Mouse (Mus musculus) limb, embryonic 11.5 days (tissue): ENCODE results near the gene Slc9a4. TPM values are rescaled to one million over a fixed set of nuclear protein-coding genes. Genes with fewer than 3 reads are reported as not detected.

Source experiments
- ATAC-seq: fragments of 200-750 bp; cut with Nextera tagmentation; 2 replicates; pipeline ENCODE4 v1.8.0; 2017; ENCODE audit warnings: low read depth; ENCODE audit not compliant: insufficient number of reproducible peaks, low FRiP score, low TSS enrichment
- DNase-seq: peaks from one replicate; pipeline ENCODE4 v3.0.0-alpha.2; 2015; ENCODE audit warnings: low spot score
- H3K27ac ChIP-seq: fragments of 300-500 bp; sonication (generic); replicated peaks from 2 replicates; pipeline ENCODE4 v1.5.1; 2014; ENCODE audit warnings: low read depth, mild to moderate bottlenecking, low read length
- H3K27me3 ChIP-seq: fragments of 300-500 bp; sonication (generic); 2 replicates; pipeline ENCODE4 v1.6.1; 2014; ENCODE audit warnings: mild to moderate bottlenecking, low read length, mixed read lengths; ENCODE audit not compliant: control insufficient read depth, insufficient read depth
- H3K36me3 ChIP-seq: fragments of 300-500 bp; sonication (generic); 2 replicates; pipeline ENCODE4 v1.6.1; 2014; ENCODE audit warnings: mild to moderate bottlenecking, low read length, moderate library complexity, mixed read lengths; ENCODE audit not compliant: control insufficient read depth, insufficient read depth
- H3K4me1 ChIP-seq: fragments of 300-500 bp; sonication (generic); 2 replicates; pipeline ENCODE4 v1.6.1; 2014; ENCODE audit warnings: low read length, mixed read lengths; ENCODE audit not compliant: control insufficient read depth, insufficient read depth
- H3K4me2 ChIP-seq: fragments of 300-500 bp; sonication (generic); 2 replicates; pipeline ENCODE4 v1.6.1; 2014; ENCODE audit warnings: low read depth, mild to moderate bottlenecking, moderate library complexity; ENCODE audit not compliant: severe bottlenecking
- H3K4me3 ChIP-seq: fragments of 300-500 bp; sonication (generic); 2 replicates; pipeline ENCODE4 v1.5.1; 2014; ENCODE audit warnings: low read depth, low read length
- H3K9ac ChIP-seq: fragments of 300-500 bp; sonication (generic); 2 replicates; pipeline ENCODE4 v1.6.1; 2014; ENCODE audit warnings: mild to moderate bottlenecking, low read length
- H3K9me3 ChIP-seq: fragments of 300-500 bp; sonication (generic); 2 replicates; pipeline ENCODE4 v1.6.1; 2016; ENCODE audit warnings: low read length; ENCODE audit not compliant: control insufficient read depth
- WGBS: fragments of 180-500 bp; shearing (Covaris S2); extraction: QIAGEN DNeasy Blood & Tissue Kit; methylation state at CpG from one replicate; pipeline ENCODE4 v1.1.7; 2014; 5-methylcytosine and 5-hydroxymethylcytosine counted together
- polyA plus RNA-seq: library from polyadenylated mRNA; unstranded; fragments of >200 nt; fragmentation: Nextera tagmentation; extraction: Ambion mirVana; gene quantifications from 2 replicates; pipeline ENCODE4 v1.2.1, GENCODE M21; 2014

The Slc9a4 gene
- polyA plus RNA-seq: not detected in 2 replicates

DNA sequence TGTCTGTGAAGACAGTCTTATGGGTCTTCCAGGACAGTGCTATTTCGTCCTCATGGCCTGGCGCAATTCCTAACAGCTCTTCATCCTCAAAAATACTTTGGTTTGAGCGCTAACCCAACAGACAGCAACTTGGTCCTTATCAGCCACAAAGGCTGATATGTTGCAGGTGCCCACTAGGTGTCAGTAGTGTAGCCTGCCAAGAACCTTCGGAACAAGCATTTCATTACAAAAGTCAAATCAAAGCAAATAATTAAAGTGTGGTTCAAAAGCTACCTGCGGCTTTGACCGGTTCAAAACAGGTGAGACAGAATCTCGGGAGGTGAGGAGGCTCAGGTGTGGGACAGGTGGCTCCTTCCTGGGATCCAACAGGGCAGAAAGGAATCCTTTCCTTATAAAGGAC is at the start of gene Slc9a4:
Gene Slc9a4, plus strand, starts transcription at position 298 of the 400 bp plus-strand sequence.
- ATAC-seq (no peak), DNase-seq (peak; percentile 55)
- Histone ChIP-seq H3K4me2 (no peak within 1 kb of the TSS), H3K9ac (no peak within 1 kb of the TSS), H3K27me3 (no peaks in the 10 kb centered on the region), H3K4me3 (no peak within 1 kb of the TSS), H3K4me1 (no peaks in the 10 kb centered on the region), H3K27ac (no peak within 1 kb of the TSS), H3K36me3 (no peaks in the 10 kb centered on the region), H3K9me3 (no peaks in the 10 kb centered on the region)
- WGBS: 18% methylated on average over 7 of the region's 7 CpGs

DNA sequence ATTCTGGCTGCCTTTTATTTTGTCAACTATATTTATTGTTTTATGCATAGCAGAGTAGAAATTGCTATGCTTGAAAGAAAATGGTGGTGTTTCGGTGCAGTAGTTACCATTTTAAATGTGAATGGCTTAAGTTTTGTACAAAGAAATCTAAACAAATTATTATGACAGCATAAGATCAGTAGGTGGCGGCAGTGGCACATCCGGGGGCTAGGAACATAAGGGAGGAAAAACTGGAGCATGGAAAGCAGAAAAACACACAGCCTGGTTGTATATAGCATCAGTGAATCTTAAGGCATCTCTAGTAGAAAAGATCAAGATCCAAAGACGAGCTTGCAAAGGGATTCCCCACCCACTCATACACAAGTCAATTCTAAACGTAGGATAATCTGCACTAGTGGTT is 42.3 kb upstream of the Slc9a4 start:
- no peaks in the 10 kb centered on the region for H3K27me3 ChIP-seq
- no peaks in the 10 kb centered on the region for H3K9me3 ChIP-seq
- H3K27ac ChIP-seq: no peak overlapping the region
- no peak overlapping the region for H3K4me3 ChIP-seq
- WGBS: 84% methylated on average over 5 of the region's 5 CpGs
- no peak for DNase-seq
- no peak overlapping the region for H3K4me2 ChIP-seq
- H3K4me1 ChIP-seq: no peaks in the 10 kb centered on the region
- no peaks in the 10 kb centered on the region for H3K36me3 ChIP-seq
- no peak overlapping the region for H3K9ac ChIP-seq
- no peak for ATAC-seq

DNA sequence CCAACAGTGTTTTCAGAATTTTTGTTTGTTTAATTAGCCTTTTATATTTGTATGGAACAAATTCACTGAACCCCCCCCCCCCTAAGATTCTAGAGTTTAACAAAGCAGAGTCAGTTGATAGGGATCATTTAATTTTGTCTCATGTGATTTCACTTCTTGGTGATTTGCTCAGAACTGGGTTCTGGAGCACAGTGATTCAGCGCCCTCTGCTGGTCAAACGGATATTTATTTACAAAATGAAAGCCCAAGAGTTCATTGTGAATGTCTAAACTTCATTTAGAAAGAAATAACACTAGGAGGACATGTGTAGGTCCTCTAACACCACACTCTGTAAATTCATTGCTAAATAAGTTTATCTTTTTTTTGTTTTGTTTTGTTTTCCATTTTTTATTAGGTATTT is 35.2 kb upstream of the Slc9a4 start:
- H3K4me3 ChIP-seq: no peak overlapping the region
- no peak overlapping the region for H3K9ac ChIP-seq
- no peak overlapping the region for H3K4me2 ChIP-seq
- no peaks in the 10 kb centered on the region for H3K9me3 ChIP-seq
- no peaks in the 10 kb centered on the region for H3K4me1 ChIP-seq
- H3K27ac ChIP-seq: no peak overlapping the region
- DNase-seq: peak; percentile 74
- ATAC-seq: no peak
- WGBS: 0% methylated on average over 2 of the region's 2 CpGs
- H3K27me3 ChIP-seq: no peaks in the 10 kb centered on the region
- H3K36me3 ChIP-seq: no peaks in the 10 kb centered on the region

DNA sequence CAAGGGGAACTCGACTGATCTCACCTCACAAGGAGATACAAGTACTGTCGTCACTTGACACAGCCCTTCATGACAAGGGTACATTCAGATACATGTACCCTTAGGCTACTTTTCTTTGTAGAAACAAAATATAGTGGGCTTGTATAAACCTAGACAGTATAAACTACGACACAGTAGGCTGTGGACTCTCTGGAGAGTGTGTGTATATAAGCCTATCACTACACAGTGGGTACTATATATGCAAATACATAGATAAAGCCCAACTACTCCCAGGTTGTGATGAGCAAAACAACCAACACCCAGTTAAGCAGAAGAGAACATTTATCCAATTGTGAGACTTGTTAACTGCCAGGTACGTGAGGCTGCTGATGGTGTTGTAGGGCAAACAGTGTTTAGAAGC is 33.2 kb upstream of the Slc9a4 start:
- ATAC-seq: no peak

DNA sequence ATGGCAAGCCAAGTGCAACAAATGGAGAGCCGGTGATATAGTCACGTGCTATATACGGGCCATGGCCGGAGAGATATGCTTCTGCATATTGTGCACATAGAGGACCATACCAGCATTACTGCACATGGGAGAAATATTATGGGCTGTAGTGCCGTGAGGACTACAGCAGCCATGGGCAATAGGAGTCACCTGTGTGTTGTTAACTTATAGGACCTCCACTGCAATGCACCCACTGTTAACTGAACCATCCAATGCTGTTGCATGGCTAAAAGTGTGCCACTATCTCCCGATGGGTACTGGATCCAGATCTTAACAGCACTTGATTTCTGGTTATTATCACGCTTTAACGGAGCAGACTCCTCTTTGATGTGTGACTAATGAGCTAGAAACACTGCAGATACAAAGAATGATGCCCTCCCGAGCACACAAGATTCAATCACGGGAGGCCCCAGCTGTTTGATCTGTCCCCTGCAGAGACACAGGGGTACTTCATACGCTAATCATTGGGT is 32.8 kb upstream of the Slc9a4 start:
- H3K9ac ChIP-seq: no peak overlapping the region
- H3K4me2 ChIP-seq: no peak overlapping the region
- no peaks in the 10 kb centered on the region for H3K4me1 ChIP-seq
- H3K9me3 ChIP-seq: no peaks in the 10 kb centered on the region
- H3K27me3 ChIP-seq: no peaks in the 10 kb centered on the region
- 72% methylated on average over 11 of the region's 11 CpGs for WGBS
- H3K27ac ChIP-seq: no peak overlapping the region
- no peak overlapping the region for H3K4me3 ChIP-seq
- DNase-seq: no peak
- ATAC-seq: no peak
- H3K36me3 ChIP-seq: no peaks in the 10 kb centered on the region

More for the DNA sequence above, 33.2 kb upstream of the Slc9a4 start:
- DNase-seq: no peak
- Histone ChIP-seq H3K27me3 (no peaks in the 10 kb centered on the region), H3K4me1 (no peaks in the 10 kb centered on the region), H3K36me3 (no peaks in the 10 kb centered on the region), H3K9ac (no peak overlapping the region), H3K4me2 (no peak overlapping the region), H3K4me3 (no peak overlapping the region), H3K27ac (no peak overlapping the region), H3K9me3 (no peaks in the 10 kb centered on the region)
- WGBS: 86% methylated on average over 4 of the region's 4 CpGs

DNA sequence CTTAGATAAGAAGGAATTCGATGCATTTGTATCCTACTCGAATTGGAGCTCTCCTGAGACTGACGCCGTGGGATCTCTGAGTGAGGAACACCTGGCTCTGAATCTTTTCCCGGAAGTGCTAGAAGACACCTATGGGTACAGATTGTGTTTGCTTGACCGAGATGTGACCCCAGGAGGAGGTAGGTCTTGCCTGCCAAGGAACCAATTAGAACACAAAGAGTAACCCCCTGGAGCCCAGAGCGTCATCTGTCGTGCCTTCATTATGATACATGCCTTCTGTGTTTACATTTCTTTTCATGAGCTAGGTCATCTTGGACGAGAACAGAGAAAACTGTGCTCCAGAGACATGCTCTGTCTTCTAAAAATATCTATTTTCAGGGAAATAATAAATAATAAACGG is 32.1 kb upstream of the Slc9a4 start:
- WGBS: 76% methylated on average over 10 of the region's 10 CpGs
- Histone ChIP-seq H3K27me3 (no peaks in the 10 kb centered on the region), H3K36me3 (no peaks in the 10 kb centered on the region), H3K27ac (no peak overlapping the region), H3K9me3 (no peaks in the 10 kb centered on the region), H3K4me2 (no peak overlapping the region), H3K4me3 (no peak overlapping the region), H3K4me1 (no peaks in the 10 kb centered on the region), H3K9ac (no peak overlapping the region)
- no peak for ATAC-seq
- no peak for DNase-seq

DNA sequence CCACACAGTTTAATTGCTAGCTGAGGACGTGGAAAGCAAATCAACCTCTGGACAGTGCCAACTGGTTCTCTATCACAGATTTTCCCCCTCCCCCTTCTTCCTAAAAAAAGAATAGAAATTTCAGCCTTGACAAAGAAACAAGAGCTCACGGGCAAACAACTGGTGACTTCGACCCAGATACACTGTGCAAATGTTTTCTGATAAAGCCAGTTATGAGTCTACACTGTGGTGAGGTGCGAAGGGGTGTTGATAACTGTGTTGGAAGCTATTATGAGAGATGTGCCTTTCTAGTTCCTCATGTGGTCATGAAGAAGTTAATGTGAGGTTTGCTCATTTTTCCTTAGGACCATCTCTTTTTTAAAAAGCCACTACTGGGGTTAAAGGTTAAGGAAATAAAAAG is 10.5 kb upstream of the Slc9a4 start:
- no peaks in the 10 kb centered on the region for H3K27me3 ChIP-seq
- DNase-seq: no peak
- no peak overlapping the region for H3K4me2 ChIP-seq
- 83% methylated on average over 4 of the region's 4 CpGs for WGBS
- H3K36me3 ChIP-seq: no peaks in the 10 kb centered on the region
- H3K4me3 ChIP-seq: no peak overlapping the region
- H3K4me1 ChIP-seq: no peaks in the 10 kb centered on the region
- H3K9ac ChIP-seq: no peak overlapping the region
- H3K9me3 ChIP-seq: no peaks in the 10 kb centered on the region
- no peak overlapping the region for H3K27ac ChIP-seq
- no peak for ATAC-seq

DNA sequence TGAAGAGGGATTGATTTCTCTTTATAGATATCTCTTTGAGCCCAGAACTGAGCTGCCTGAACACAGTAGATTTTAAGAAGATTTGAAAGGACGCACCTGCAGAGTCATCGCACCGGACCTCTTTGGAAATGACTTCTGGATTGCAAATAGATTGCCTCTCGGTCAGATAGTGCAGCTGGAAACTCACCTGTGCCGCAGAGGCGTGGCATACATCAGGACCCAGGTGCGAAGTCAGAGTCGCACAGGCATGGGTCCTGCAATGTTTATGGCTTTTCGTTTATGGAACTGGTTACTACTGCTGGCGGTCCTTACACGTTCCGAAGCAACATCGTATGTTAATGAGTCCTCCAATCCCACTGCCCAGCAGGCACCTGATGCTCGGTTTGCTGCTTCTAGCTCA is 388 bp downstream of the Slc9a4 start:
- Histone ChIP-seq H3K4me2 (no peak overlapping the region), H3K4me1 (no peaks in the 10 kb centered on the region), H3K27ac (no peak overlapping the region), H3K9me3 (no peaks in the 10 kb centered on the region), H3K27me3 (no peaks in the 10 kb centered on the region), H3K9ac (no peak overlapping the region), H3K36me3 (no peaks in the 10 kb centered on the region), H3K4me3 (no peak overlapping the region)
- DNase-seq (no peak), ATAC-seq (no peak)
- 68% methylated on average over 14 of the region's 14 CpGs for WGBS

DNA sequence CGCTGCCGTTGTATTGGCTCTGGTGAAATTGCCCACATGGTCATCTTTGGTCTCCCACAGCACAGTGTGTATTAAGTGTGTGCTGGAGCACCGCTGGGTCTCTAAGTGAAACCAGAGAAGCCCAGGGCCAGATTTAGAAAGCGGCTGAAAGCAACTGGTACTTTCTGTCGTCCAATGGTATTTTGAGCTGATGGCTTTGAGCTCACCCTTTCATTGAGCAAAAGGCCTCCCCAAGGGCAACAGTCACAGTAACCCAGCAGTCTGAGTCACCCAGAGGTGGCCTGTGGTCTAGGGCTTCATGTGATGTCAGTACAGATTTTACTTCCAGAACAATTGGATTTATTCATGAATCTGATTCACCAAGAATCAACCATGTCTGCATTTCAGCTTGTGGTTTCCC is 6.9 kb downstream of the Slc9a4 start:
- H3K4me3 ChIP-seq: no peak overlapping the region
- H3K27ac ChIP-seq: no peak overlapping the region
- H3K27me3 ChIP-seq: no peaks in the 10 kb centered on the region
- H3K36me3 ChIP-seq: no peaks in the 10 kb centered on the region
- DNase-seq (no peak), ATAC-seq (no peak)
- H3K9me3 ChIP-seq: no peaks in the 10 kb centered on the region
- H3K4me2 ChIP-seq: no peak overlapping the region
- no peaks in the 10 kb centered on the region for H3K4me1 ChIP-seq
- 74% methylated on average over 5 of the region's 5 CpGs for WGBS
- H3K9ac ChIP-seq: no peak overlapping the region
